8 mouse cellular contexts compared by ENCODE assay signal in the genomic region with DNA sequence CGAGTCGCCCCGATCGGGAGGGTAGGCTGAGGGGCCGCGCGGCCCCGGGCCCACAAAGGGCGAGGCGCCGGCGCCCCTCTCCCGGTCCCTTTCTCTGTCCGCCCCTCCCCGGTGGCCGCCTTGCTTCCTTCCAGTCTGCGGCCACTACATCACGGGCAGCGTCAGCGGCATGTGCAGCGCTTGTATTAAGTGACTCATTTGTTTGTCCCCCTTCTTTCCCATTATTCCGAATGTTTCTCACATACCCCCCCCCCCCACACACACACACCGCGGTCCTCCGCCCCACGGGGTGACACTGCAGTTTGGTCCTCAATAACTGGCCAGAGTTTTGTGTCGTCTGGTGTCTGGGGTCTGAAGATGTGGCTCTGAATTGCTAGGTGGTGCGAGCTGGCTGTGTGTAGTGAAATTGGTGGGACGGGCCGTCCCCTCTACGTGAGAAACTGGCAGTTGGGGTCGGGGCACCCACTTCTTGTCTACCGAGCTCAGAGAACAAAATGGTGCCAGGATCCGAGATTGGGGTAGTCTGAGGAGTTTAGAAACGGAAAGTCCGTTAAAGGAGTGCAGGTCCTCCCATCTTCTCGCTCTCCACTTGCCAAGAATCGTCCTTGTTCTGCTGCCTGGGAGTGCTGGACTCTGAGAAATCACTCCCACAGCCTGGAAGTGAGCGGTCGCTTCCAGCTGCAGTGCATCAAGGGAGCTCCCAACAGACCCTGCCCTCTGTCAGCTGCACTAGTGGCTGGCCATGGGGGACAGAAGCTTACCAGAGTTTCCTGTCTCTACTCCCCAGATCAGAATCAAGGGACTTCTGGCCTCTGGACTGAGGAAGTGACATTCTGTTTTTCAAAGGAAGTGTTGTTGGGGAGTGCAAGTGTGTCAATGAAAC. TPM values are rescaled to one million over a fixed set of nuclear protein-coding genes. Genes with fewer than 3 reads are reported as not detected.
A peak's percentile ranks its signal among the peaks of the same experiment; 100 is the strongest.
DNase-seq lines count a peak whose midpoint lies in the region; ATAC-seq and TF ChIP-seq lines count a peak whose summit lies in the region.

No protein-coding gene starts in this region.

- peak overlapping the region; percentile 88 for H3K9ac ChIP-seq in hindbrain, postnatal 0 days (replicated peaks; ENCODE audit: low read length)

- DNase-seq in layer of hippocampus, adult 2 months (ENCODE audit: low spot score in 2 of 2): peak; percentile 8 to 26
- no peak for DNase-seq in layer of hippocampus, adult 18-20 months (ENCODE audit: low spot score in 2 of 2)
- peak; percentile 12 to 14 for DNase-seq in cerebellum, postnatal 36 days
- DNase-seq in gastrocnemius, postnatal 10 days: peak; percentile 58
- DNase-seq in hindbrain, postnatal 0 days (ENCODE audit: low spot score): peak; percentile 61
- DNase-seq in left cerebral cortex, postnatal 4 days: peak; percentile 48
- DNase-seq in mesoderm, embryonic 11.5 days (ENCODE audit: low read depth, low spot score): peak; percentile 64
- DNase-seq in right cerebral cortex, postnatal 25 days: peak; percentile 46

- peak overlapping the region; percentile 91 for H3K27ac ChIP-seq in layer of hippocampus, adult 2 months
- peak overlapping the region; percentile 85 for H3K27ac ChIP-seq in hindbrain, postnatal 0 days

- H3K36me3 ChIP-seq in hindbrain, postnatal 0 days (ENCODE audit: insufficient read depth, low read length): no peaks in the 10 kb centered on the region

- TF ChIP-seq CTCF in layer of hippocampus, adult 2 months (conservative IDR thresholded peaks at IDR 0.05): no peak
- TF ChIP-seq CTCF in hindbrain, postnatal 0 days (IDR thresholded peaks at IDR 0.05; ENCODE audit: low read depth): no peak

- WGBS in hindbrain, postnatal 0 days: under 1% methylated on average over 32 of the region's 40 CpGs

- peak; percentile 59 for ATAC-seq in hindbrain, postnatal 0 days

- H3K27me3 ChIP-seq in hindbrain, postnatal 0 days (ENCODE audit: insufficient read depth, low read length): no peaks in the 10 kb centered on the region

- no peaks in the 10 kb centered on the region for H3K9me3 ChIP-seq in hindbrain, postnatal 0 days (ENCODE audit: low read length)

- peak overlapping the region; percentile 85 for H3K4me2 ChIP-seq in hindbrain, postnatal 0 days (ENCODE audit: low read depth, low read length)

- H3K4me1 ChIP-seq in hindbrain, postnatal 0 days (ENCODE audit: insufficient read depth, low read length): 0 out of 2 replicates have a peak, but pooled peaks cover 5% of the 10 kb centered on the region

- intact Hi-C loops in left cerebral cortex, postnatal 4 days (cut with DNase I): loop anchor here (5.0 to 10.0 kb wide), 2 partner anchors 110 to 212 kb away; no protein-coding TSS in a partner anchor

- peak overlapping the region; percentile 84 for H3K4me3 ChIP-seq in layer of hippocampus, adult 2 months
- peak overlapping the region; percentile 94 for H3K4me3 ChIP-seq in hindbrain, postnatal 0 days (ENCODE audit: low read length)

RNA-seq across cellular contexts. Expression of gene Gab2, which starts 1.1 kb away (rescaled TPM):
- 10 to 100 TPM; 12.2 to 13.6 TPM for total RNA-seq in layer of hippocampus, adult 2 months (2021)
- 10 to 100 TPM; 12.5 to 13.5 TPM for total RNA-seq in layer of hippocampus, adult 18-20 months (2021)
- total RNA-seq in gastrocnemius, postnatal 10 days (2021): 10 to 100 TPM; 13.1 to 13.7 TPM
- total RNA-seq in hindbrain, postnatal 0 days (2014; rRNA removed): 26.7 and 27.9 TPM in 2 replicates
- 9.5 and 12.5 TPM in 2 replicates for polyA plus RNA-seq in hindbrain, postnatal 0 days (2015; fragmentation: Nextera tagmentation; extraction: Ambion mirVana)
- total RNA-seq in left cerebral cortex, postnatal 4 days (2021): 10 to 100 TPM; 37.3 to 41.0 TPM

Comparison
In these comparisons a context has a peak if more than half of its experiments do, and no peak if none do; other contexts are left out.
1. DNase-seq: peak in layer of hippocampus, adult 2 months (2 of 2), cerebellum, postnatal 36 days (2 of 2), gastrocnemius, postnatal 10 days (single experiment), hindbrain, postnatal 0 days (single experiment), left cerebral cortex, postnatal 4 days (single experiment), mesoderm, embryonic 11.5 days (single experiment) and right cerebral cortex, postnatal 25 days (single experiment); none in layer of hippocampus, adult 18-20 months (0 of 2).